Mouse (Mus musculus) lung, embryonic 14.5 days (tissue): Measurements from ENCODE around the gene Cd9. TPM values are rescaled to one million over a fixed set of nuclear protein-coding genes. Genes with fewer than 3 reads are reported as not detected.

Source experiments
- ATAC-seq: fragments of 200-750 bp; cut with Nextera tagmentation; 2 replicates; pipeline ENCODE4 v1.8.0; 2017; ENCODE audit warnings: mild to moderate bottlenecking, moderate TSS enrichment, moderate library complexity; ENCODE audit not compliant: insufficient read depth
- DNase-seq: peaks from one replicate; pipeline ENCODE4 v3.0.0-alpha.2; 2015
- H3K27ac ChIP-seq: fragments of 300-500 bp; sonication (generic); 2 replicates; pipeline ENCODE4 v1.5.1; 2014; ENCODE audit warnings: low read depth, mild to moderate bottlenecking, moderate library complexity
- H3K27me3 ChIP-seq: fragments of 300-500 bp; sonication (generic); 2 replicates; pipeline ENCODE4 v1.6.1; 2014; ENCODE audit warnings: low read length, control low read depth; ENCODE audit not compliant: insufficient read depth
- H3K36me3 ChIP-seq: fragments of 300-500 bp; sonication (generic); 2 replicates; pipeline ENCODE4 v1.6.1; 2014; ENCODE audit warnings: control low read depth; ENCODE audit not compliant: insufficient read depth
- H3K4me1 ChIP-seq: fragments of 300-500 bp; sonication (generic); 2 replicates; pipeline ENCODE4 v1.6.1; 2014; ENCODE audit warnings: antibody characterized with exemption, control low read depth; ENCODE audit not compliant: insufficient read depth
- H3K4me2 ChIP-seq: fragments of 300-500 bp; sonication (generic); 2 replicates; pipeline ENCODE4 v1.6.1; 2014; ENCODE audit warnings: mild to moderate bottlenecking
- H3K4me3 ChIP-seq: fragments of 300-500 bp; sonication (generic); 2 replicates; pipeline ENCODE4 v1.5.1; 2014; ENCODE audit warnings: low read depth, low read length
- H3K9ac ChIP-seq: fragments of 300-500 bp; sonication (generic); 2 replicates; pipeline ENCODE4 v1.6.1; 2014
- H3K9me3 ChIP-seq: fragments of 300-500 bp; sonication (generic); 2 replicates; pipeline ENCODE4 v1.6.1; 2016; ENCODE audit warnings: low read depth, low read length, control low read depth
- CTCF ChIP-seq: IDR thresholded peaks from 2 replicates; pipeline ENCODE4 v1.5.1; 2016; ENCODE audit warnings: antibody characterized with exemption, low read depth
- WGBS: fragments of 180-500 bp; shearing (Covaris S2); extraction: QIAGEN DNeasy Blood & Tissue Kit; methylation state at CpG from one replicate; pipeline ENCODE4 v1.1.7; 2014; 5-methylcytosine and 5-hydroxymethylcytosine counted together
- polyA plus RNA-seq: library from polyadenylated mRNA; unstranded; fragments of >200 nt; fragmentation: Nextera tagmentation; extraction: Ambion mirVana; gene quantifications from 2 replicates; pipeline ENCODE4 v1.2.1, GENCODE M21; 2014

Gene Cd9
- polyA plus RNA-seq, 1 experiment from 2014 or later: 128 TPM

DNA sequence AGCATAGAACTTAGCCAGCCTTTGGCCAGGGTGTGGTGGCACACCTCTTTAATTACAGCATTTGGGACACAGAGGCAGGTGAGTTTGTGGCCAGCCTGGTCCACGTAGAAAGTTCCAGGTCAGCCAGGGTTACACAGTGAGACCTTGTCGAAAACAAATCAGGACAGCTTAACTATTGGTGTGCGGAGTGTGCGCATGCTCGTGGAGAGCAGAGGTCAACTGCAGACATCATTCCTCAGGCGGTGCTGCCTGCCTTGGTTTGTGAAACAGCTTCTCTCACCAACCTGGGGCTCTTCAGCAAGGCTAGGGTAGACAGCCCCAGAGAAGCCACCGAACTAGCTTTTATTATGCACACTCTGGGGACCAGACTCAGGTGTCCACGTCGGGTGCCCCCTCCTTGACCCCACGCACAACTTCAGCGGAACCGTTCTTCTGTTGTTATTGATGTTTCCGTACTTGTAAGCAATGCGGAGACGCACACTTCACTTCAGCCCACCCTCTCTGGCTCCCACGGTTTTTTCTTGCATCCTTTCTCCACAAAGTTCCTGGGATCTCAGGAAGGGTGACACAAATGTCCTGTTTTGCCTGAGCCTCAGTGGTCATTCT, 74.0 kb downstream of the Cd9 start:
- Histone ChIP-seq H3K9me3 (no peaks in the 10 kb centered on the region), H3K4me1 (peaks cover 3% of the 10 kb centered on the region; the same call in 1 of the 2 replicates), H3K4me2 (no peak overlapping the region), H3K27ac (no peak overlapping the region), H3K4me3 (no peak overlapping the region), H3K36me3 (no peaks in the 10 kb centered on the region), H3K27me3 (no peaks in the 10 kb centered on the region), H3K9ac (no peak overlapping the region)
- 52% methylated on average over 16 of the region's 16 CpGs for WGBS
- no peak for DNase-seq
- no peak for ATAC-seq
- no peak for TF ChIP-seq CTCF

GRCm38 (mm10) chr6:125418744-125419143, 75.8 kb downstream of the Cd9 start:
- WGBS: 3% methylated on average over 9 of the region's 9 CpGs
- ATAC-seq: peak; percentile 48
- Histone ChIP-seq H3K9me3 (no peaks in the 10 kb centered on the region), H3K9ac (no peak overlapping the region), H3K27ac (no peak overlapping the region), H3K4me3 (no peak overlapping the region), H3K4me1 (peaks cover 3% of the 10 kb centered on the region; the same call in 1 of the 2 replicates), H3K4me2 (no peak overlapping the region), H3K27me3 (no peaks in the 10 kb centered on the region), H3K36me3 (no peaks in the 10 kb centered on the region)
- DNase-seq: peak; percentile 94
- peak; percentile 92 for TF ChIP-seq CTCF

DNA sequence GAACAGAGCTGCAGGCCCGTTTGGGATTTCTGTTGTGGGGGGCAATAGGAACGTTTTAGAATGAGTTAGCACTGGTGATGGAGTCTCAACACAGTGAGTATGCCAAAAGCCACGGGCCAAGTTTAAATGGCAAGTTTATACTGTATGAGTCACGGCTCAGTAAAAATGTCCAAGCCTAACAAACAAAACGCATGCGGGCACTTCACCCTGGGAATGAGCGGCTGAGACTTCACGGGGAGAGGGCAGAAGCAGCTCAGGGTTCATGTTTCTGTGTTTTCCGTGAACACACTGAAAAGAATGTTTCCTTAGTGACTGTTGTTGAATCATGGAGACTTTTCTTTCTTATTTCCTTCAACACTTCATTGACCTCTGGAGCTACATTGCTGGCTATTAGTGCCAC, 81.3 kb downstream of the Cd9 start:
- no peak for TF ChIP-seq CTCF
- Histone ChIP-seq H3K36me3 (no peaks in the 10 kb centered on the region), H3K4me3 (no peak overlapping the region), H3K4me1 (no peaks in the 10 kb centered on the region), H3K9ac (no peak overlapping the region), H3K27me3 (no peaks in the 10 kb centered on the region), H3K27ac (no peak overlapping the region), H3K9me3 (no peaks in the 10 kb centered on the region), H3K4me2 (no peak overlapping the region)
- DNase-seq: no peak
- no peak for ATAC-seq
- WGBS: 60% methylated on average over 9 of the region's 9 CpGs

DNA sequence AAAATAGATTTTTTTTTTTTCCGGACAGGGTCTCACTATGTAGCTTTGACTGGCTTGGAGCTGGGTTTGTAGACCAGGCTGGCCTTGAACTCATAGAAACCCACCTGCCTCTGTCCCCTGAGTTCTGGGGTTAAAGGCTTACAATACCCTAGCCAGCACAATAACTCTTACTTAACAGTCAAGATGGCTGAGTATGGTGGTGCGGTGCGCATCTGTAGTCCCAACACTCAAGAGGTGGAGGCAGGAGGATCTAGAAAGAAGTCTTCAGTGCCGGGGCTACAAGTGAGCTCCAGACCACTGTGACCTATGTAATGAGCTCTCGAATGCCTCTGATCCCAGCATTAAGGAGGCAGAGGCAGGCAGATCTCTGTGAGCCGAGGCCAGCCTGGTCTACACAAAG, 82.9 kb downstream of the Cd9 start:
- no peak overlapping the region for H3K4me3 ChIP-seq
- no peaks in the 10 kb centered on the region for H3K27me3 ChIP-seq
- ATAC-seq (no peak), DNase-seq (no peak)
- H3K27ac ChIP-seq: no peak overlapping the region
- 90% methylated on average over 6 of the region's 6 CpGs for WGBS
- no peaks in the 10 kb centered on the region for H3K9me3 ChIP-seq
- H3K9ac ChIP-seq: no peak overlapping the region
- no peak overlapping the region for H3K4me2 ChIP-seq
- H3K4me1 ChIP-seq: no peaks in the 10 kb centered on the region
- no peaks in the 10 kb centered on the region for H3K36me3 ChIP-seq
- TF ChIP-seq CTCF: no peak

GRCm38 (mm10) chr6:125410995-125411547, 83.5 kb downstream of the Cd9 start:
- H3K9ac ChIP-seq: no peak overlapping the region
- no peak for TF ChIP-seq CTCF
- no peaks in the 10 kb centered on the region for H3K36me3 ChIP-seq
- H3K27ac ChIP-seq: no peak overlapping the region
- WGBS: 55% methylated on average over 8 of the region's 8 CpGs
- no peaks in the 10 kb centered on the region for H3K4me1 ChIP-seq
- H3K4me3 ChIP-seq: no peak overlapping the region
- DNase-seq (peak; percentile 35), ATAC-seq (no peak)
- H3K4me2 ChIP-seq: no peak overlapping the region
- H3K27me3 ChIP-seq: no peaks in the 10 kb centered on the region
- no peaks in the 10 kb centered on the region for H3K9me3 ChIP-seq

DNA sequence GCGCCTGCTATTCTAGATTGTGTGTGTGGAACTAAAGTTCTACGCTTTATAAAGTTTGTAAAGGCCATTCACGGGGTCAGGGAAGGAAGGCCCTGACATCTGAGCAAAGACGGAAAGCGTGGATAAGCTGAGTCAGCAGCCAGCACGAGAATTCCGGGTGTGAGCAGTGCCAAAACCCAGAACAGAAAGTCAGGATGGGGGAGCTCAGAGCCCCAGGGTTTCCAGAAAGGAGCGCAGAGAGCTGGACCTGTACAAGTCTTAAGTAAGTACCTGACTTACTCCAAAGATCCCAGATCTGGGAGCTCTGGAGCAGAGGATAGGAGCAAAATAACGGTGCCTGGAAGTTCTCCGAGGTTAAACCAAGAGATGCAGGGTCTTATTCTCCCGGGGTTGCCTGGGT, 84.0 kb downstream of the Cd9 start:
- no peaks in the 10 kb centered on the region for H3K9me3 ChIP-seq
- no peak overlapping the region for H3K9ac ChIP-seq
- DNase-seq: no peak
- 66% methylated on average over 11 of the region's 11 CpGs for WGBS
- H3K27ac ChIP-seq: no peak overlapping the region
- no peaks in the 10 kb centered on the region for H3K27me3 ChIP-seq
- H3K4me1 ChIP-seq: no peaks in the 10 kb centered on the region
- ATAC-seq: no peak
- TF ChIP-seq CTCF: no peak
- H3K4me3 ChIP-seq: no peak overlapping the region
- H3K36me3 ChIP-seq: no peaks in the 10 kb centered on the region
- no peak overlapping the region for H3K4me2 ChIP-seq

Other genes starting within 250 kb of the Cd9 start
- gene Tuba3a, start 208.7 kb downstream of the Cd9 start, polyA plus RNA-seq: 0.24 and 0.32 TPM in 2 replicates
- 73.7 and 81.7 TPM in 2 replicates for gene Ltbr, start 180.9 kb downstream of the Cd9 start, polyA plus RNA-seq
- 1.8 and 2.2 TPM in 2 replicates for gene Scnn1a, start 174.1 kb downstream of the Cd9 start, polyA plus RNA-seq
- gene Tnfrsf1a, start 145.4 kb downstream of the Cd9 start, polyA plus RNA-seq: 82.5 and 83.3 TPM in 2 replicates
- 0.22 and 0.51 TPM in 2 replicates for gene Plekhg6, start 114.0 kb downstream of the Cd9 start, polyA plus RNA-seq
- gene Vwf, start 52.0 kb upstream of the Cd9 start, polyA plus RNA-seq: 17.7 and 20.4 TPM in 2 replicates
- gene Ano2, start 195.6 kb upstream of the Cd9 start, polyA plus RNA-seq: 0.08 and 0.18 TPM in 2 replicates